Mouse (Mus musculus) kidney, postnatal 36 days (tissue): Measurements from ENCODE around the gene Cd3eap.

Source experiments
- DNase-seq, 2 experiments: peaks; one replicate each; pipeline ENCODE4 v3.0.0; 2021 to 2022; ENCODE audit warnings: mixed read lengths in 2 of 2

Gene Cd3eap

DNA sequence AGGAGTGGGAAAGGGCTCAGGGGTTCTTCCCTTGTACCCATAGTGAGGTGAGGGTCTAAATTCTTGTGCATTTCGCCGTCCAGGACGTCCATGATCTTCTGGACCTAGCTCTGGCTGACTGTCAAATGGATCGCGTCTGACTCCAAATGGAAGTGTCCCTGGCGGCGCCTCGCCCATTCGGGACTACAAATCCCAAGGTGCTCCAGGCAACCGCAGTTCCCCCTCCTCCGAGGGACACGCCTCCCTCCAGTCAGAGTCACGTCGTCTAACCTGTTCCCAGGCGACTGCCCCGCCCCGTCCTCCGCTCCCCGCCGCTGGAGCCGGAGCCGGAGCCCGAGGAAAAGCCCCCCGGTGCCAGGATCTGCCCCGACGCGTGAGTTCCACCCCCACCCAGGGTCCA, 1.7 kb upstream of the Cd3eap start:
- peak; percentile 96 to 97 for DNase-seq

DNA sequence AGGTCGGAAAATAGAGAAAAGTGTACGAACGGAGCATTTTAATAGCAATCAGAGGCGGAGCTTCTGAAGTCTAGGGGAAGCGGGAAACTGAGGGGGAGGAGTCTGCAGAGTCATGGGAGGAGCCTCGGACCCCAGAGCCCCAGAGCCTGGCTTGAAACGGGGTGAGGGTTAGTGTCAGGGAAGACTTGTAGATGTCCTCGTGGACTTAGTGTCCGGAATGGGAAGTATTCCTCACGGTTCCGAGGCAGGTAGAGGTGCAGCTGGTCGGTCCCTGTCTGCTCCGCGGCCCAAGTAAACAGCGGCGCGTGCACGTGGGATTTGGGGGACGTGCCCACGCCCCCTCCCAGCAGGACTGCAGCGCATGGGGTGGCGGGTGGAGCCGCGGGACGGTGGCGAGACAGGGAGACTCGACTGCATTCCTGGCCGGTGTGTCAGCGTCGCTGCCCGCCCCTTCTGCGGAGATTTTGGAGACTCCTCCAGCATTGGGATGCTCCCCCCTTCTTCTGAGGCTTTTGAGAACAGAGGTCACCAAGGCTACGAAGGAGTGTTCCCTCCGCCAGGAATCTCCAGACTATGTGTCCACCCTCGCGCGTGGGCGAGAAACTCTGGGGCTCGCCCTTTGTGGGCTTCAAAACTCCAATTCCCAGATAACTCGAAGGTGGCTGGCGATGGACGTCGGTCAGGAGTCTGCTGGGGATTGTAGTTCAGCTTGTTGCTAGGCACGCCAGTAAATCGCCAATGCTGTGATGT, 784 bp upstream of the Cd3eap start:
- peak; percentile 75 to 83 for DNase-seq

DNA sequence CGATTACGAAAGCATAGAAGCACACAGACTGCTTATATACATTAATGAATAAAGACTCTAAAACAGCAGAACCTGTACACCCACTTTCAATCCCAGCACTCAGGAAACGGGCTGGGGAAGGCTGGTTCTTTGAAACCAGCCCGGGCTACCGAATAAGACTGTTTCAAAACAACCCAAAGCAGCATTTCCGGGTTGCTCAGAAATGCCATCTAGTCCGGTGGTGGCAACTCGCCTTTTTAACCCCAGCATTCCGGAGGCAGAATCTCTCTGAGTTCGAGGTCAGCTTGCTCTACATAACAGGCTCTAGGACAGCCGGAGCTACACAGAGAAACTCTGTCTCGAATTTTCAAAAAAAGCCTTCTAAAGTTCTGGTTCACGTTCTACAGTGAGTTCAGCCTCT, 649 bp downstream of the Cd3eap start:
- no peak for DNase-seq

DNA sequence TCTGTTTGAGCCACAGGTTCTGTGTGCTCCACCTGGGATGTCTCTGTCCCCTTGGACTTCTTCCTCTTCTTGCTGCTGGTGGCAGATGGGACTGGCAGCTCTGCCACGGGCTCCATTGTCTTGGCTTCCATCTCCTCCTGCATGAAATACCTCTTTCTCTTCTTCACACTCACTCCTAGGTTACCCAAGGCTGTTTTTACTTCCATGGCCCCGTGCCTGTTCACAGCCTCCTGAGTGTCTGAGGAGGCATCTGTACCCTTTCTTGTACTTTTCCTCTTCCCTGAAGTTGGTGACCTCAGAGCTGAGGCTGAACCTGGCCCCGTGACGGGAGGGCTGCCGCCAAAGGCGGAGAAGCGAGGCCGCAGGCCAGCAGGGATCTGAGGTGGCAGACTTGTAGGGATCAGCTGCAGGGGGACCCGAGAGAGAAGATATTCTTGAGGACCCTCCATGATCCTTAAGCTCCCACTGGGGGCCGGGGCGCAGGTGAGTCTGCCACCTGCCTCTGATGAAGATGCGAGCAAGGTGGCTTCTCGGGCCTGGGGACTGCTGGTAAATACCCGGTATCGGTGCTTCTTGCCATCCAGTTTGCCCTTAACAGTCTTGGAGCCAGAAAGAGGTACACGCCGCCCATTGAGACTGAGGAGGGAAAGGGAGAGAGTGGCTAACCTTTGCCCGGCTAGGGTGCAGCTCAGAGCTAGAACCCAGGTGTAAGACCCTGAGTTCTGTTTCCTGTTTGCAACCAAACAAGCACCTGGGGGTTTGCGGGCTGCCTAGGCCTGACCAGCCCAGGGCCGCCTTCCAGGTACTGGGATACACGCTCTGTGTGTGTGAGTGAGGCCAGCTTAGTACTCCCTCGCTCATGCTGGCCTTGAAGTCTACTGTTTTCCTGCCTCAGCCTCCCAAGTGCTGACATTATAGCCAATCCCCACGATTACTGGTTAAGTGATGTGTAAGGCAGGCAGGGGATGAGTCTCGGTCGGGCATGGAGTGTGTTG, 1.6 kb downstream of the Cd3eap start:
- no peak for DNase-seq

DNA sequence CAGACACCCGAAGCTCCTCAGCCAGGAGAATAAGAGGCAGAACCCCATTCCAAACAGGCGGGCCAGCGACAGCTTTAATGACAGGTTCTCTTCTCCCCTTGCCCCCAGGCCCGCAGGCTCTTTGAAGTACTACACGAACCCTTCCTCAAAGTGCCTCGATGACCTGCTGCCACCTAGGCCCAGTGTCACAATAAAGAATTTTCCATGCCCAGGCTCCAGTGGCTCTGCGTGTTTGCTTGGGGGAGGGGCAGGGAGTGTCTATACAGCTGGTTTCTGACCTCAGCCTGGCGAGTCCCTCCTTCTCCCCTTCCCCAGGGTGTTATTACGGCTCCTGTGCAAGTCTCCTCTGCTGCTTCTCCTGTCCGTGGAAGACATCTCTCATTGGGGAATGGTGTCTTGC, 3.0 kb downstream of the Cd3eap start:
- DNase-seq: no peak

DNA sequence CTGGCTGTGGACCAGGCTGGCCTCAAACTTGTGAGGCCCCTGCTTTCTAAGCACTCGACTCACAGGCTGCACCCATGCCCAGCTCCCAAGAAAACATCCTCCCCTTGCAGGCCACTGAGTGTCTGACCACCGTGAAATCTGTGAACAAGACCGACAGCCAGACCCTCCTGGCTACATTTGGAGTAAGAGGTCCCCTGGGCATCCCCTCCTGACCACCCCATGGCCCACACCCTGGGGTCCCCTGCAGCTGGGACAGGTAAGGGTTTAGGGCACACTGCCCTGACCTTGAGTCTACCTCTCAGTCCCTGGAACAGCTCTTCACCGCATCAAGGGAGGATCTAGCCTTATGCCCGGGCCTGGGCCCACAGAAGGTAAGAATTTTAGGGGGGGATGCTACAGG, 4.3 kb downstream of the Cd3eap start:
- no peak for DNase-seq

DNA sequence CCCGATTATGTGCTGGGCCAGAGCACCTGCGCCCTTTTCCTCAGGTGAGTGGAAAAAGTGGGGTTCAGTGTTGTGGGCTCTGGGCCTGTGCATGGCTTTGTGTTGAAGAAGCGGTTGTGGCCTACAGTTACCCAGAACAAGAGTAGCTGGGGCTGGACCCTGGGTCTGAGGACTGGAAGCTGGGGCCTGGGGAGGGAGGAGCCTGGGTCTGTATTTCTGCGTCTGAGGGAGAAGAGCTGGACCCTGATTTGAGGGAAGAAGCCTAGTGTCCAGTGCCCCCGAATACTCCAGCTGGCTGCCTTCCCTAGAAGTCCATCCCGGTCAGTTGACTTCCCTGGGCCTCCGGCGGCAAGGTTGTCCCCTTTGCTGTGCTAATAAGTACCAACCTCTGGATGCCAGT, 9.1 kb downstream of the Cd3eap start:
- no peak for DNase-seq

DNA sequence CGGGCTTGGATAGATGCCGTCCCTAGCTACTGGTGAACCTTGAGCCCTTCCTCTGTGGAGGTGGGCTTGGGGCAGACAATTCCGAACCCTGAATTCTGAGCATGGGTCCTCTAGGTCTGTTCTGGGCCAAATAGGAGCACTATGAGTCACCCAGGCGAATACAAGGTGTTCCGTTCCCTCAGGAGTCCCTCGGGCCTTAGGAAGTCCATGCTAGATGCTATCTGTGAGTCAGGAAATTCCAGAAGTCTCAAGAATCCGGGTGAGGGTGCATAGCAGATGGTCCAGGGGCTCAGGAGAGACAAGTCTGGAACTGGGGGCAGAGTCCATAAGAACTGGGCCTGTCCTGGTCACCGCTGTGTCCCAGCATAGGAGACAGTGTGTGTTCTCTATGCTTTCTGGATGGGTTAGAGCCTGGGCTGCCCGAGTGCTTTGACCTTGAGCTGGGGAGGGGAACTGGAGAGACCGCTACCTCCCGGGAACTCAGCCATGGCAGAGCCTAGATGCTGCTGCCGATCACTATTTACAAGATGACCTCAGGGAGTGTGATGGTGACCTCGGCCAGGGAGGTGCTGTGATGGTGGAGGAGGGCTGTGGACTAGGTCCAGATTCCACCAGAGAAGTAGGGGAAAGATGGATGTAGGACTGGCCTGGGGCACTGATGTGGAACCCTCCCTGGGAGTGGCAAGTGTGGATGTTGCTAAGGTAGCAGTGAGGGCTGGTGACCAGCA, 9.9 kb downstream of the Cd3eap start:
- peak in 1 of 2 experiments; percentile 16 for DNase-seq

DNA sequence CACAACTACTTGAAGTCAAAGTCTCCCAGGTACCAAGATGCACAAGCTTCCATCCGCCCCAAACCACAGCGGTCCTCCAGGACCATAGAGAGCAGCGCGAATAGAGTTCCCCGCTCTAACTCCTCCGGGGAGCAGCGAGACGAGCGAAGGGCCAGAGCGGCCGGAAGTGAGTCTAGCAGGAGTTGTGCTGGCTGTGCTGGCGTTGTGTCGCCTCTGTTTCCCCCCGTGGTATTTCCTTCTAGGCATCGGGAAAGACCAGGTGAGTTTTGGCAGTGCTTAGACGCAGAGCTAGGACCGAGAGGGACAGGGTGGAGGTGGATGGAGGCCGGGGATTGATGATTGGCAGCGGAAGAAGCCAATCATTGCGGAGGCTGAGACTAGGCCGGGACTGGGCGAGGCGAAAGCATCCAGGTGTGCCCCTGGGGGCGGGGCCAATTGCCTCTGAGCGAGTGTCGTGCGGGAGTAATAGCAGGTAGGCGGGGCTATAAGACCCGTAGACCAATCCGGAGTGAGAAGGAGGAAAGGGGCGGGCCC, 14.3 kb downstream of the Cd3eap start:
- peak; percentile 99 for DNase-seq

DNA sequence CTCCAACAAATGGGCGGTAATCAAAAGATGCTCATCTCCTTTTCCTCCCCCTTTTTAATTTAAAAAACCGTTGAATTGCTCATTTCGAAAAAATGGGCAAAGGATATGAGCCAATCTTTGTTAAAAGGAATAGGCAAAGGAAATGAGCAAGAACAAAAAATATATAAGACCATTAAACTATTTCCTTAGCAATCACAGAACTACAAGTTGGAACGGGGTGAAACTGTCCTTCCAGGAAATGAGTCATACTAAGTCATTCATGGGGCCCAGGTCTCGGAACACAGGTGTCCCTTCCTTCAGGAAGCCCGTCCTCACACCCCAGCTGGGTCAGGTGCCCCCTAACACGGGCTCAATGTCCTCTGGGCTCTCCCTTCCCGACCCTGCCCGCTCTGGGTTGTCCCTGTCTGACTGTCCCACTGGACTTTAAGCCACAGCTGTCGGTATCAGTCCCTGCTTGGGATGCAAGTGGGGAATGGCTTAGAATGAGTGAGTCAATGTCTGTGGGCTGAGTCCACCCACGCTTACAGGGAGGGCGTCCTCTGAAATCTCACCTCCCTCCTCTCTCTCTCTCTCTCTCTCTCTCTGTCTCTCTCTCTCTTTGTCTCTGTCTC, 14.9 kb downstream of the Cd3eap start, which contains the start of gene Ercc1:
Ercc1 (plus strand) TSS at position 542 of the 611 bp plus-strand sequence.
- no peak for DNase-seq

DNA sequence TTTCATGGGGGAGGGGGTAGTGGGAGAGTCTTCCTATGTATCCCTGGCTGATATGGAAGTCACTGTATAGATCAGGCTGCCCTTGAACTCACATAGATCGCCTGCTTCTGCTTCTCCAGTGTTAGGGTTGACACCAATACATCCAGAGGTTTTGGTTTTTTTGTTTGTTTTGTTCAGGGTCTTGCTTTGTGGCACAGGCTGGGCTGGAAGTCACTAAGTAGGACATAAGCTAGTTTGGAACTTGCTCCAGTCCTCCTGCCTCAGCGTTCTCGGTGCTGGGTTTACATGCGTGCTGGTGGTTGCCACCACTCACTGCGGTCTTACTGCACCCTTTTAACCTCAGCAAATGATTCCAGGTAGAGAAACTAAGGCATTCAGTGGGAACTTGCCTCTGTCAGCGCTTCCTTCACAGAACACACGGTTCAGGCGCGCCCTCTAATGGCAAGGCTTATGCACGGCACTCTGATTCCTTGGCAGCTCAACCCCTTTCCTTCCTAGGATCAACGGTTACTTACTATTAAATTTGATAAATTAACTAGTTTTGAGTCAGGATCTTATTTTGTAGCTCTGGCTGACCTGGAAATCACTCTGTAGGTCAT, 16.0 kb downstream of the Cd3eap start:
- DNase-seq: peak; percentile 74 to 85

DNA sequence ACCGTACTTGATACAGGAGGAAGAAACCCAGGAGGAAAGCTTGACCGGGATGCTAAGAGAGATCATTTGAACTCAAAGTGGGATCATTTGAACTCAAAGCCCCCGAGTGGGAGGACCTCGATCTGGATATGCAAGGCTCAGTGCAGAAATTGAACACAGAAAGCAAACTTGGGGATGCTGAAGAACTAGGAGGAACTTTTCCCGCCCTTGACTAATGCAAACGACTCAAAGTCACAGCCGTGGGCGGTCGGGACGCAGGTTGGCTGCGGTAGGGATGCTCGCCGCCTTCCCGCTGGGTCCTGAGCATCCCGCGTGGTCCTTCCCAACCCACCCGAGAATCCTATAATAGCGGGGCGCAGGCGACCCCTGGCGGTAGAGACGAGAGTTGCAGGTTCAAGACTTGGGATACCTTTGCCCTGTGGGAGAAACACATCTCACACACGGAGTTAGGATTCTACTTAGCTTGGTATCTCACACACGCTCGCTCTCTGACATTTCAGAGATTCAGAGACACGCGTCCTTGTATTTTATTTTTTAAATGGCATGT, 16.7 kb downstream of the Cd3eap start:
- peak; percentile 83 to 92 for DNase-seq

DNA sequence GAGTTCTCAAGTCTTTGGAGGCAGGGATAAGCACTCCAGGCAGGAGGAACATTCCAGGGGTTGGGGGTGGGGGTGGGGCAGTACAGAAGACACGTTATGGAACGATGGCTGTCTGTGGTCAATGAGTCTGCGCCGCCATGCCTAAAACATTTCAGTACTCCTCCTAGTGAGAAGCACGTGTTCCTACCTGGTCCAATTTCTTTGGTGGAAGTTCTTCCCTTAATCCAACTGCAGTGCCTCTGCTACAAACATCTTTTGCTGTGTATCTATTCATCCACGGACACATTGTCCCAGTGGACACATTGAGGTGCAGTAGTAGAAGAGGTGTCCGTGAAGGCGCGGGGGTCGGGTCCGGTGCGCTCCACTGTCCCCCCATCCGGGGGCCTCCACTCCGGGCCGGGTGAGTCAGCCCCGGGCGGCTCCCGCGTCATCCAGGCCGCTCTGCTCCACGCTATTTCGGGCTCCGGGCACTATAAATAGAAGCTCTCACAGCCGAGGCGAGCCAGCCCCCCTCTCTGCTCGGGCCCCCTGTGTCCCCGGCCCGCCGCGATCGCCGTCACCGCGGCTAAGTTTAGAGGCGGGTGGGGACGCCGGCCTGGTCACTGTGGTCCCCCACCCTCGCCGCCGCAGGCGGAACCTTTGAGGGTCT, 17.4 kb downstream of the Cd3eap start:
- DNase-seq: no peak

DNA sequence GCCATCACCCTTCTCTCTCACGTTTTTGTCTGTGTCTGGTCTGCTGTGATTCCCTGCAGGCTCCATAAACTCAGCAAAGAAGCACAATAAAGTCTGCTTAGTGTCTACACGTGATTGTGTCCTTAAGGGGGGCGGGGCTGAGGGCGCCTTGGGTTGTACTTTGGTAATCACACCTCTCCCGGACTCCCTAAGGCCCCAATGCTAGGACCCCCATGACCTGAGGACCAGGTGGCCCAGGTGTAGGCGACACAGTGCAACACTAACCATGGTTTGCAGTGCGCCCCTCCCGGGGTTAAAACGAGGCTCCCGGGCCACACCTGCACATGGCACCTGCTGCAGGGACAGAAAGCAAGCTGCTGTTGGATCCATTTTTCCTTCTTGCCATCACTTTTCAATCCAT, 18.0 kb downstream of the Cd3eap start:
- no peak for DNase-seq

DNA sequence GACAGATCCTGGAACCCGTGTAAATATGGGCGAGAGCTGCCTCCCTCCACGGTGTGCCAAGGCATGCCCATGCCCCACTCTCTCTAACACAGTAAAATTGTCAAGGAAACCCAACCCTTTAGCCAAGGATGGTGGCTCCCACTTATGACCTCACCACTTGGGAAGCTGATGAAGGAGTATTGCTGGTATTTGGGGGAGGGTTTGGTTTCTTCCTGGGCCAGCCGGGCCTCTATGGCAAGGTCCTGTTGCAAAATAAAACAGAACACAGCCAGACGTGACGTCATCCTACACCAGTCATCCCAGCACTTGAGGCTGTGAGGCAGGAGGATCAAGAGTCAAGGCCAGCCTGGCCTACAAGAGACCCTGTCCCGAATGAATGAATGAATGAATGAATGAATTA, 20.7 kb downstream of the Cd3eap start:
- no peak for DNase-seq

DNA sequence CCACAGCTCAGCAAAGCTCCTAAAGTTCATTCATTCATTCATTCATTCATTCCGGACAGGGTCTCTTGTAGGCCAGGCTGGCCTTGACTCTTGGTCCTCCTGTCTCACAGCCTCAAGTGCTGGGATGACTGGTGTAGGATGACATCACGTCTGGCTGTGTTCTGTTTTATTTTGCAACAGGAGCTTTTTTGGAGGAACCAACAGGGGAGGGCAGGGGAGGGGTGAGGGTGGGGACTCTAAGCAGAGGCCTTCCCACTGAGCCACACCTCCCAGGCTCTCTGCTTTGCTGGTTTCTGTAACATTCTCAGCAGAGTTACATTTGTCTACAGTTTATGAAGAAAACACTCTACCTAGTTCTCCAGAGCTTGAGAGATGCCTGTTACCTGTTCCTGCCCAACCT, 21.2 kb downstream of the Cd3eap start:
- DNase-seq: no peak

DNA sequence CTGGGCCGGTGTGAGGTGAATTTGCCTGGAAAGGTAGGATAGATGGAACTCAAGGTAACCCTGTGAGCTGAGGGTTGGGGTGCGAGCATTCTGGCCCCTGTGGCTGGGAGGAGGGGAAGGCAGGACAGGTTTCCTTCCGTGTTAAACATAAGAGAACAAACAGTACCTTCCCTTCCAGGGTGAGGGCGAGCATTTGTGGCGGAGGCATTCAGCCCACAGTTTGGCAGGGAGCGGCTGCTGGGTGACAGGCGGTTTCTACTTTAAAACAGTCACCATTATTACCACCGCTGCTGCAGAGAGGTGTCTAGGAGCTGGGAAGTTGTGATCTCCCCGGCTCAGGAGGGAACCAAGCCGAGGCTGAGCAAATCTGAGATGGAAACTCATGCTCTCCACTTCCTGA, 22.2 kb downstream of the Cd3eap start:
- no peak for DNase-seq

DNA sequence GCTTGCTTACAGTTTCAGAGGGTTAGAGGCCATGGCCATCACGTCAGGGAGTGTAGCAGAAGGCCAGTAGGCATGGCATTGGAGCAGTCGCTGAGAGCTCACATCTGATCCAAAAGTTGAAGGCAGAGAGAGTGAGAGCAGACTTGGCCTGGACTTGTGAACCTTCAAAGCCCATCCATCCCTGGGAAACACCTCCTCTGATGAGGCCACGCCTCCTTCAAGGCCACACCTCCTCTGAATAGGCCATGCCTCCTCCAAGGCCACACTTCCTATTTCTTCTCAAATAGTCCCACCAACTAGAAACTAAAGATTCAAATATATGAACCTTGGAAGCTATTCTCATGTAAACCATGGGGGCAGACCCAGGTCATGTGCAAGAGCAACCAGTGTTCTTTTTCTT, 23.7 kb downstream of the Cd3eap start:
- peak; percentile 54 to 74 for DNase-seq

DNA sequence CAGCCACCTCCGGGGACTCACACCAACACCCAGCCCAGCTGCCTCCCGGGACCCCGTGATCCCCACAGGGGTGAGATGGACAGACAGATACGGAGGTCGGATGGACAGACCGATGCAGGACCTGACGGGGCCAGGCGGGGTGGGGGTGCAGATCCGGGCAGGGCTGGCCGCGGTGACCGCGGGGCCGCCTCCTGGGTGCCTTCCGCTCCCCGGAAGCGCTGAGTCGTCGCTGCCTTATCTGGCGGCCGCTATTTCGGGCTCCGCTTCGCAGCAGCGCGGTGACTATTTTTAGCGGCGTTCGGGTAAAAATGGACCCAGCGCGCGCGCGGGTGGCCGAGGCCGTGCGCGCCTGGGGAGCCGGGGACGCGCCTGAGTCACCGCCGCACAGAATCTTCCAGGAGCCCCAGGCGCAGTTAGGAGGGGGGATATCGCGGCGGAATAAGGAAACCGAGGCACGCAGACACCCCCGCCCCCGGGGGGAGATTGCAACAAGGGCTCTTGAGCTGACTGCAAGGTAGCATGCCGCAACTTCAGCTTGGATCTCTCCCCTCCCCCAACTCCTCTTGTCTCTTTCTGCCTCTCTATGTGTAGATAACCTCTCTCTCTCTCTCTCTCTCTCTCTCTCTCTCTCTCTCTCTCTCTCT, 26.5 kb downstream of the Cd3eap start:
- DNase-seq: peak; percentile 66 to 79

DNA sequence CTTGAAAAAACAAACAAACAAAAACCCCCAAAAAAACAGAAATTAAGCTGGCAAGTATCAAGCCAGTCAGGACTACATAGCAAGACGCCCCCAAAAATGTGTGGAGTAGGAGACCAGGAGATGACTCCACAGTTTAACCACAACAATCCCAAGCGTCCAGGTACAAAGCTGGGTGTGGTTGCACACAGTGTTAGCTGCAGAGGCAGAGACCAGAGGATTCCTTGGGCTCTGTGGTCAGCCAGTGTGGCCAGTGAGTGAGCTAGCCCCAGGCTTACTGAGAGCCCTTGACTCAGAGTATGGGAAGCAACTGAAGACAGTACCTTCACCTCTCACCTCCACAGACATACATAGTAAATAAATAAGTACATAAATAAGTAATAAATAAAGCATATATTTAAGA, 27.4 kb downstream of the Cd3eap start:
- DNase-seq: no peak

DNA sequence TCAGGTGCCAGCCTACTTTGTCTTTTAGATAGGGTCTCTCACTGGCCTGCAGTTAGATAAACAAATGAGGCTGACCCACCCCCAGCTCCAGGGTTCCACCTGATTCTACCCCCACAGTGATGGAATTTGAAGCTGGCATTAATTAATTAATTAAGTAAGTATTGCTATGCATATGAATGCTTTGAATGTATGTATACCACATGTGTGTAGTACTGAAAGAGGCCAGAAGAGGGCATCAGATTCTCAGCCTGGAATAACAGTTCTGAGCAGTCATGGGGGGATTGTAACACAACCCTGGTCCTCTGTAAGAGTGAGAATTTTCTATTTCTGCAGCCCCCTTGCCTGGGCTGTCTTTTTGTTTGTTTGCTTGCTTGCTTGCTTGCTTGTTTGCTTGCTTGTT, 30.9 kb downstream of the Cd3eap start:
- no peak for DNase-seq
